Mouse (Mus musculus) olfactory bulb, adult 2 months (tissue): ENCODE results near the gene Ncapg. TPM values are rescaled to one million over a fixed set of nuclear protein-coding genes. Genes with fewer than 3 reads are reported as not detected.
"Not testable (repeated sequence)": the region's sequence is repeated elsewhere in the genome, so short reads cannot be mapped to it uniquely, and the experiment has no call there.

Experiments used
- H3K27ac ChIP-seq: fragments of 200-500 bp; 2 replicates; pipeline ENCODE4 v1.5.1; 2012; ENCODE audit warnings: low read depth, low read length; ENCODE audit not compliant: insufficient read depth
- H3K4me1 ChIP-seq: fragments of 200-500 bp; 2 replicates; pipeline ENCODE4 v1.6.1; 2012; ENCODE audit warnings: low read length; ENCODE audit not compliant: control insufficient read depth, insufficient read depth
- H3K4me3 ChIP-seq: fragments of 200-500 bp; 2 replicates; pipeline ENCODE4 v1.5.1; 2012; ENCODE audit warnings: mild to moderate bottlenecking, low read depth, low read length, moderate library complexity; ENCODE audit not compliant: insufficient read depth
- CTCF ChIP-seq: fragments of 200-500 bp; IDR thresholded peaks from 2 replicates; pipeline ENCODE4 v1.5.1; 2012; ENCODE audit warnings: low read depth, mild to moderate bottlenecking, low read length, moderate library complexity; ENCODE audit not compliant: insufficient read depth
- POLR2A ChIP-seq: fragments of 200-500 bp; IDR thresholded peaks from 2 replicates; pipeline ENCODE4 v1.6.1; 2012; ENCODE audit warnings: mild to moderate bottlenecking, low read depth, low read length, moderate library complexity; ENCODE audit not compliant: insufficient read depth
- WGBS: fragments of 180-500 bp; shearing (Covaris S2); methylation state at CpG from one replicate; pipeline ENCODE4 v1.1.7; 2018; 5-methylcytosine and 5-hydroxymethylcytosine counted together
- polyA plus RNA-seq: library from polyadenylated mRNA; stranded (reverse); fragments of >200 nt; gene quantifications from 2 replicates; pipeline ENCODE4 v1.2.4, GENCODE M21; 2012; ENCODE audit warnings: low replicate concordance; ENCODE audit not compliant: missing spikeins, insufficient read depth, insufficient read length

Ncapg gene
- not detected in 2 replicates for polyA plus RNA-seq

DNA sequence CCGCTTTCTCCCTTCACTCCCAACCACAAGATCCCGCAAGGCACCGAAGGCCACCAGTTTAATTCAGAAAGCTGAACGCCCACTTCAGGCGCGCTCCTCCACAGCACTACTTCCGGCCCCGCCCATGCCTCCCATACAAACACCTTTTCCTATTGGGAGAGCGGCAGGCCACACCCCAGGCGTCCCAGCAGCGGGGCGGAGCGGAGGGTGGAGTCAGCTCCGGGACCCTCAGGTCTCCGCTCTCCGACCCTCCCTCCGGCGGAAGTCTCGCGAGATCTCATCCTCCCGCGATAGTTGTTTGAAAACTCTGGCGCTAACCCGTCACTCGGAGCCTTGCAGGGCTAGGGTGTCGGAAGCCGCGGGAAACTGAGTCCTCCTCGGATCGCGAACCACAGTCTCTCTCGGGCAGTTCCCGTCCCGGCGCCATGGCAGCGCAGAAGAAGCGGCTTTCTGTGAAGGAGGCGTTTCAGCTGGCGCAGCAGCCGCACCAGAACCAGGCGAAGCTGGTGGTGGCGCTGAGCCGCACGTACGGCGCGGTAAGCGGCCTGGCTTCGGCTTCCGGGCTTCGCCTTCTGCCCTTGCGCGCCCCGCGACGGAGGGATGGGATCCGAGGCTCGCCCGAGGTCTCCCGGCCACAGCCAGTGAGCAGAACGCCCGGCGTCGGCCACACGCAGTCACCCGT lies at the start of gene Ncapg:
TSS of gene Ncapg (plus strand) at position 322 of the 682 bp plus-strand sequence.
- TF ChIP-seq CTCF: no peak
- peak; percentile 43; the same call in 1 of the 2 replicates for TF ChIP-seq POLR2A
- Histone ChIP-seq H3K27ac (no peak within 1 kb of the TSS), H3K4me3 (peak within 1 kb of the TSS; percentile 61), H3K4me1 (0 out of 2 replicates have a peak, but pooled peaks cover 4% of the 10 kb centered on the region)
- WGBS: under 1% methylated on average over 66 of the region's 66 CpGs

DNA sequence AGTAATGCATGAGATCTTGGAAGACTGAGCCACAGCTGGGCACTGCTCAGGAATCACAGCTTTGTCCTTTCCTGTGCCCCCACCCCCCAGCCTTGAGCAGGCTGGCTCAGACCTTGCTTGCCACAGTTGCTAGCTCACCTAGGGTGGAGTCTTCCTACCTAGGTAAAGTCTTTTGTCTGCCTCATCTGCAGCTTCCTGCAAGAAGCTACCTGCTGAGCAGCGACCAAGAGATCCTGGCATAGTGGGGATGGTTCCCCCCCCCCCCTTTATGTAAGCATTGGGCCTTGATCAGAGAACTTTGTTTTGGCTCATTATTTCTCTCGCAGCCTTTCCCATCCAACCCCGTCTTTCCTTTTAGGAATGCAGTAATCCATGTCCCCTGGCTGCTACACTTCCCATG lies 48.2 kb upstream of the Ncapg start:
- no peak for TF ChIP-seq POLR2A
- TF ChIP-seq CTCF: no peak
- Histone ChIP-seq H3K4me1 (no peaks in the 10 kb centered on the region), H3K4me3 (no peak overlapping the region), H3K27ac (no peak overlapping the region)
- 40% methylated on average over 3 of the region's 3 CpGs for WGBS

DNA sequence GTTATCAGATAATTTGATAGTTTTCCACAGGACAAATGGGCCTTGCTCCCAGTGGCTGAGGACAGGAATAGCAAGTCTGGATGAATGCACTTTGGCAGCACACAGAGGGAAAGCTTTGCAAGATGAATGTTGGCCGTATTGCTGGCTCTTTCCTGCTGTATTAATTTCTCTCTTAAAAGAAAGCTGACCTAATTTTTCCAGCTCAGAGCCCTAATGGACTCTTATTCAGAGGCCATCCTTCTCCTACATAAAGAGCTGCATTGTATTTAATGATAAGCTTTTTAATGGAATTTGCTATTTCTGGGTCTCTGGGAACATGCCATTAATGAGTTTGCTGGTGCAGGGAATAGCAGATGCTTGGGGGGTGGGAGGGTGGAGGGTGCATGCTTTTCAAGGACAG lies 41.9 kb upstream of the Ncapg start:
- H3K27ac ChIP-seq: 0 out of 2 replicates have a peak overlapping the region, but pooled peaks have one; percentile 40
- H3K4me1 ChIP-seq: no peaks in the 10 kb centered on the region
- H3K4me3 ChIP-seq: no peak overlapping the region
- no peak for TF ChIP-seq POLR2A
- no peak for TF ChIP-seq CTCF
- 19% methylated on average over 1 of the region's 1 CpGs for WGBS

DNA sequence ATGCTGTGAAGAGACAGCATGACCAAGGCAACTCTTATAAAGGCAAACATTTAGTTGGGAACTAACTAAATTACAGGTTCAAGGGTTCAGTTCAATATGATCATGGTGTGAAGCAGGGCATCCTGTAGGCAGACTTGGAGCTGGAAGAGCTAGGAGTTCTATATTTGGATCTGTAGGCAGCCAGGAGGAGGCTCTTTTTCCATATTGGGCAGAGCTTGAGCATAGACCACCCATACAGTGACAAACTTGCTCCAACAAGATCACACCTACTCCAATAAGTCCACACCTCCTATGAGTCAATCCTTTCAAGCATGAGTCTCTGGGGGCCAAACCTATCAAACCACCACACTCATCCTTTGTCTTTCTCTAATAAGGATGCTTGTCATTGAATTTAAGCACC lies 40.2 kb upstream of the Ncapg start:
- Histone ChIP-seq H3K27ac (peak overlapping the region; percentile 69; the same call in 1 of the 2 replicates), H3K4me3 (no peak overlapping the region), H3K4me1 (no peaks in the 10 kb centered on the region)
- TF ChIP-seq POLR2A: no peak
- TF ChIP-seq CTCF: no peak

DNA sequence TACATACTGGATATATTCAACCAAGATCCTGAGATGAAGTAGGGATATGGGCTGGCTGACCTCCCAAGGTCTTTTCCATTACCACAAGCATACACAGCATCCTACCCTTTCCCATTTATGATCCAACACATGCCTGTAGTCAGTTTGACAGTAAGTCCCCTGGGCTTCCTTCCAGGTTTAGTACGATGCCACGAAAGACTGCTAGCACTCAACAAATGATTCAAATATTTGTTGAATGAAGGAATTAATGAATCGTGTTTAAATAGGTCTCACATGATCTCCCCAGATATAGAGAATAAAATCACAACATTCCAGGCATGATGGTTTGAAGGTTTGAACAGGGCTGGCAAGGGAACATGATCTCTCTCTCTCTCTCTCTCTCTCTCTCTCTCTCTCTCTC lies 31.3 kb upstream of the Ncapg start:
- no peak for TF ChIP-seq POLR2A
- TF ChIP-seq CTCF: no peak
- Histone ChIP-seq H3K4me1 (0 out of 2 replicates have a peak, but pooled peaks cover 3% of the 10 kb centered on the region), H3K27ac (peak overlapping the region; percentile 54), H3K4me3 (peak overlapping the region; percentile 77)
- WGBS: 14% methylated on average over 3 of the region's 3 CpGs

DNA sequence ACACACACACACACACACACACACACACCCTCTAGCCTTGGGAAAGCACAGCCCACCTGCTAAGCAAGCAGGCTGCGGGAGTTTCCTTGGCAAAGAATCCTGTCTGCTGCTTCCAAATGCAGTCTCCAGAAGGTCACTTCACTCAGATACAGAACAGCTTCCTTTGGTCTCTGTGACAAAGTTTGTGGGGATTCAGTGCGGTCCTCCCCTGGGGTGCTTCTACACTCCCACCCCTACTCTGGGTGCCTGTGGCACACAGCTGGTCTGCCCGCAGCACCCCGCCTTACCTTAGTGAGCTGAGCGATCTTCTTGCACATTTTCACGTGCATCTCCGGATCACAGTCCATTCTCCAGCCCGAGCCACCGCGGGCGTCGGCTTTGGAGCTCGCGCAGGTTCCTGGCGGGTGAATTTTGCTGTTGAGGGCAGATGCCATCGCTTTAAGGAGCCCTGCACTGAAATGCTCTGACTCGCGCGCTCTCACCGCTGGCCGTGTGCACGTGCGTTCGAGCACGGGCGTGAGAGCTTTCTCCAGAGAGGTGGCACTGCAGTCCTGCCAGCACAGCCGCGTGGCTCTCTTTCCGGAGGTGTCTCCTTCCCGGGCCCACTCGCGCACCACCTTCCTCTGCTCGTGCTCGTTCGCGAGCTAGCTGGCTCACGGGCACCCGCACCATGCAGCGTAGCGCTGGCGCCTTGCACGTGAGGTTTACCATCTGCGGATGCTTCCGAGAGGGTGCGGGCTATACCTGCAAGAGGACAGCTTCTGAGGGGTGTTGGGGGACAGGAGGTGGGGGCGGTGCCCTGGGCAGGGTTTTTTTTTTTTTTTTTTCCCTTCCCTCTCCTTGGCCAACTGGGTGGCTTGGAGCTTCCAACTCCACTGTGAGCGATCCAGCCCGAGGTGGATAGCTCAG lies 30.7 kb upstream of the Ncapg start, which contains the start of gene Fam184b:
TSS of gene Fam184b (minus strand) at position 809 of the 909 bp plus-strand sequence.
- under 1% methylated on average over 48 of the region's 48 CpGs for WGBS
- H3K27ac ChIP-seq: peak within 1 kb of the TSS; percentile 54
- peak within 1 kb of the TSS; percentile 77 for H3K4me3 ChIP-seq
- 0 out of 2 replicates have a peak, but pooled peaks cover 3% of the 10 kb centered on the region for H3K4me1 ChIP-seq
- no peak for TF ChIP-seq CTCF
- 0 out of 2 replicates have a peak, but pooled peaks have one; percentile 24 for TF ChIP-seq POLR2A

DNA sequence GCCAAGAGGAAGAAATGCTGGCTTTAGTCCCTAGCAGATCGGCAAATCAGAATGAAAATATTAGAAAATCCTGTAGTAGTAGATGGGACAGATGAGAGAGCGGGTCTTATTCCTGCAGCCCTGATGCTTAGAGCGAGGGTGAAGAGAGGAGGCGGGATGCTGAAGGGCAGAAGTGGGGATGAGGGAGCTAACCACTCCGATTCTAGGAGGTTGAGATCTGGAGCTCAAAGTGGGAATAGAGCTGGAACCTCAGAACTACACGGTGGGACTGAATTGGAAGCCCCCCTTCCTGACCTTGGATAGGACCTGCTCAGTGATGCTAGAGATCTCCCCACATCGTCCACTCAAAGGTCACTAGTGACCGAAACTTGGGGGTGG lies 30.0 kb upstream of the Ncapg start:
- no peak overlapping the region; the same call in 1 of the 2 replicates for H3K27ac ChIP-seq
- WGBS: under 1% methylated on average over 8 of the region's 8 CpGs
- H3K4me3 ChIP-seq: peak overlapping the region; percentile 77
- H3K4me1 ChIP-seq: 0 out of 2 replicates have a peak, but pooled peaks cover 3% of the 10 kb centered on the region
- TF ChIP-seq POLR2A: no peak
- TF ChIP-seq CTCF: no peak

DNA sequence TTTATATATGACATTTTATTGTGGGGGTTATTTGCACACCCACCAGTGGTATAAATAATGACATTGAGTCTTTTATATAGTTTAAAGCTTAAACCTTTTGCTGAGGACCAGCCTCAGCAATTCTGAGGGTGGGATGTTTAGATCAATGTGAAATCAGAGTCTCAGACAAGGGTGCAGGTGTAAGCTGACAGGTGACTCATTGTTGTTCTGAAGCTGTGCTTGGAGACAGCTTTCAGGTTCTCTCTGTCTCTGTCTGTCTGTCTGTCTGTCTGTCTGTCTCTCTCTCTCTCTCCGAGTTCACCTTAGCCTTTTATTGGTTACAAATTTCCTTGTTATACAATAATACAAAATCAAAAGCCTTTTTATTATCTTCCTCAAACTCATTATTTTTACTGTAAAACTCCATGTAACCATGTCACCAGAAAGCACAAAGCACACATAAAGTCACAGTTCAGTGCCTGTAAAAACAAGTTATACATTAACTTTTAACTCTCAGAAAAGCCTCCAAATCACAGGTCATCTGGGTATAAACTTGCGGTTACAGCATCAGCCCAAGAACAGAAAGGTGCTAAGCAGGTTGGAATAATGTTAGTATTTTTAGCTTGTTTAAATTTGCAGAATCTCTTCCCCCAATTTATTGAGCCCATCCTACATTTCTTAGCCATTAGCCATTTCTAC lies 18.6 kb upstream of the Ncapg start:
- H3K27ac ChIP-seq: no peak overlapping the region
- H3K4me1 ChIP-seq: no peaks in the 10 kb centered on the region
- 90% methylated on average over 2 of the region's 2 CpGs for WGBS
- H3K4me3 ChIP-seq: no peak overlapping the region
- TF ChIP-seq CTCF (no peak), POLR2A (no peak)

DNA sequence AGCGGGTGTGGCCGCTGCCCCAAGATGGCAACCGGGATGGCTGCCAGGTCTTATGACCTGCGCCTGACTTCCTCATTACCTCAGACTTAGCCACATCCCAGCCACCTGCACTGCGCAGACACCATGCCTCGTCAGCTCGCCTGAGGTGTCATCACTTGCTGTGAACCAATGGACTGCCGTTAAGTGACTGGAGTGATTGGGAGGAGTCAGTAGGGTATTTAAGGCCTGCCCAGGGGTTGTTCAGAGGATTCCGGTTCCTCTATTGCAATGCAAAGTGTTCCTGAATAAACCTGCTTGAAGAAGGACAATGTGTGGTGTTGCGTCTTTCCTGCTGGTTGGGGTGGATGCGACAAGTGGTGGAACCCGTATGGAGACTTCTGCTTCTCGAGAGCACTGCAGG lies 11.3 kb upstream of the Ncapg start:
- H3K27ac ChIP-seq, H3K4me1 ChIP-seq, H3K4me3 ChIP-seq: not testable (repeated sequence)
- 97% methylated on average over 13 of the region's 13 CpGs for WGBS
